8 mouse cellular contexts compared by ENCODE assay signal in the genomic region with DNA sequence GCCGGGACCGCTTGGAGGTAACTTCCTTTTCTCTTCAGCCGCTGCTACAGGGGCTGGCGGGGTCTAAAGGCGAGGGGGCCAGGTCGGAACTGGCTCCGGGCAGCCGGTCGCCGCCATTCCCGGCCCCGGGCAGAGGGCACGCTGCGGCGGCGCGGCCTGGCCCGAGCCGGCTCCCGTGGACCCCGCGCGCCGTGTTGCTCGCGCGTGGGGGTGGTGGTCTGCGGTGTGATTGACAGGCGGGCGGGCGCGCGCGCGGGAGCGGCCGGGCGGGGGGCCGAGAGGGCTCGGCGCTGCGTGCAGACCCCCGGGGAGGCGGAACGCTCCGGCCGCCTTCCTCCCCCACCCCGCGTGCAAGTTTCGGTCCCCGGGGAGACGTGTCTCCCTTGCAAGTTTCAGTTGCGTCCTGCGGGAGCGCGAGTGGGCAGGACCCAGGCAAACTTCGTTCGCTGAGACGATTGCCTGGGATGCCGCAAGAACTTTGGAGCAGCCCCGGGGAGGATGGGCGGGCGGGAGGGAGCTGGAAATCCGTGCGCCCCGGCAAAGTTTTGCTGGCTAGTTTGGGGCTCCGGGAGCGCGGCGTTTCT. TPM values are rescaled to one million over a fixed set of nuclear protein-coding genes. Genes with fewer than 3 reads are reported as not detected.
DNase-seq lines count a peak whose midpoint lies in the region; ATAC-seq lines count a peak whose summit lies in the region.

No protein-coding gene starts in this region.

- peak; percentile 80 for ATAC-seq in forebrain, embryonic 15.5 days (replicated peaks)

- H3K4me2 ChIP-seq in forebrain, embryonic 15.5 days (replicated peaks): peak overlapping the region; percentile 53

- H3K27ac ChIP-seq in forebrain, embryonic 15.5 days (replicated peaks): peak overlapping the region; percentile 94

- DNase-seq in MN1 (ENCODE audit: low spot score): peak; percentile 60
- DNase-seq in cerebellum, adult 11 months: peak; percentile 46
- DNase-seq in heart, postnatal 4 days: peak; percentile 73
- DNase-seq in layer of hippocampus, postnatal 14 days (ENCODE audit: low spot score in 2 of 2): peak; percentile 43 to 46
- peak; percentile 67 for DNase-seq in lung, postnatal 14 days
- peak; percentile 69 for DNase-seq in ovary, postnatal 36 days (ENCODE audit: low spot score)
- peak; percentile 42 to 43 for DNase-seq in thymus, postnatal 10 days (ENCODE audit: low spot score in 2 of 2)

- no peaks in the 10 kb centered on the region for H3K27me3 ChIP-seq in forebrain, embryonic 15.5 days

- peak overlapping the region; percentile 81 for H3K4me3 ChIP-seq in forebrain, embryonic 15.5 days

- peaks cover 27% of the 10 kb centered on the region for H3K4me1 ChIP-seq in forebrain, embryonic 15.5 days

- WGBS in forebrain, embryonic 15.5 days: under 1% methylated on average over 55 of the region's 70 CpGs

- H3K9me3 ChIP-seq in forebrain, embryonic 15.5 days: no peaks in the 10 kb centered on the region

- H3K36me3 ChIP-seq in forebrain, embryonic 15.5 days: no peaks in the 10 kb centered on the region

- H3K9ac ChIP-seq in forebrain, embryonic 15.5 days (replicated peaks): peak overlapping the region; percentile 92

RNA-seq across cellular contexts. Expression of gene Usp6nl, which starts 0.6 kb away (rescaled TPM):
- 7.6 and 8.0 TPM in 2 replicates for polyA plus RNA-seq in forebrain, embryonic 15.5 days (2015; fragmentation: Nextera tagmentation; extraction: Ambion mirVana)
- 10 to 100 TPM; 20.3 to 20.6 TPM for total RNA-seq in heart, postnatal 4 days (2021)
- total RNA-seq in layer of hippocampus, postnatal 14 days (2021): 10 to 100 TPM; 23.2 to 25.0 TPM

Comparison
In these comparisons a context has a peak if more than half of its experiments do, and no peak if none do; other contexts are left out.
1. Peak in every context shown above with its lines: DNase-seq, ATAC-seq, H3K4me3 ChIP-seq and H3K27ac ChIP-seq.